Mouse (Mus musculus): Measurements from ENCODE around the gene Intu. TPM values are rescaled to one million over a fixed set of nuclear protein-coding genes. Genes with fewer than 3 reads are reported as not detected.

Intu gene
- total RNA-seq, 1 experiment: 5.2 TPM

DNA sequence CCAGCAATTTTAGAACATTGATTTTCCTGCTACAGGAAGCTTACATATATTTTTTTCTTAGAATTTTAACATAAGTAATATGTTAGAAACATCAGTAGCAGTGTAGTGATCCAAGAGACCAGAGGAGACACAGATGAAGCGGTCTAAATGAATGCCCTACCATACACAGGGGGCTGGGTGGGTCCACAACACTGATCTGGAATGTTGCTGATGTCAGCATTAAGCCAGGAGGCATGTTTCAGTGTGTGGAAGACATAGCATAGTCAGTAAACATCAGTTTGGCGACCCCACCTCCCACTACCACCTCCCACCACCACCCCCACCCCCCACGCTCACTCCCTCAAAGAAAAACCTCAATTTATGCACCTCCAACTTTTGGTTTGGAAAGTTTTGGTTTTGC, 11.5 kb upstream of the Intu start:
- H3K9me3 ChIP-seq (ENCODE audit: control insufficient read depth, insufficient read depth, low read depth, low read length): no peaks in the 10 kb centered on the region
- TF ChIP-seq ZNF384 (IDR thresholded peaks at IDR 0.05; ENCODE audit: low read depth, low read length) (no peak), MAFK (IDR thresholded peaks at IDR 0.05; ENCODE audit: insufficient read depth, low read depth, low read length) (peak; percentile 59)
- no peak overlapping the region for H3K4me3 ChIP-seq (ENCODE audit: insufficient read depth in 1 of 2, low read depth in 1 of 2, low read length in 2 of 2, poor library complexity in 1 of 2, severe bottlenecking in 1 of 2)
- no peak overlapping the region for H3K27ac ChIP-seq (ENCODE audit: insufficient read depth, low read depth, low read length, poor library complexity, severe bottlenecking)
- no peak overlapping the region for H3K9ac ChIP-seq (ENCODE audit: insufficient read depth, low read depth, low read length, poor library complexity, severe bottlenecking)
- no peak for DNase-seq (ENCODE audit: low read depth, low spot score)
- no peaks in the 10 kb centered on the region for H3K4me1 ChIP-seq (ENCODE audit: control insufficient read depth in 2 of 2, insufficient read depth in 2 of 2, low read length in 2 of 2, poor library complexity in 1 of 2)
- H3K36me3 ChIP-seq (ENCODE audit: control insufficient read depth, insufficient read depth, low read length, poor library complexity, severe bottlenecking): no peaks in the 10 kb centered on the region
- in situ Hi-C loops (cut with MboI; ENCODE audit: low sequenced_read_pairs in 2 of 2, unreplicated experiment in 2 of 2): no loop called here

DNA sequence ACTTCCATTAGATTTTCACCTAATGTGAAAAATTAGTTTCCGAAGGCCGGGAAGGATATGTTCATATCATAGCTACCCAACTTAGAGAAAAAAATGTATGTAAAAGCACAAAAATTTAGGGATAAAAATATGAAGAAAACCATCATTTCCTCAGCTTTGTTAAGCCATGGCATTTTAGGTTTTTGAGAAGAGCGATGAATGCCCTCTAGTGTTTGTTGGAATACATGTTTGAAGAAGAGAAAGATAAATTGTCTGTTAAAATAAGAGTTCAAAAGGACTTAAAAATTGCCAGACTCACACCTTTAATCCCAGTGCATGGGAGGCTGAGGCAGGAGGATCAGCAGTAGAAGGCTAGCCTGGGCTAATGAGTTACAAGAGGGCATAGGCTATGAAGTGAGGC, 10.5 kb upstream of the Intu start:
- in situ Hi-C loops (cut with MboI; ENCODE audit: low sequenced_read_pairs in 2 of 2, unreplicated experiment in 2 of 2): no loop called here
- Histone ChIP-seq H3K36me3 (ENCODE audit: control insufficient read depth, insufficient read depth, low read length, poor library complexity, severe bottlenecking) (no peaks in the 10 kb centered on the region), H3K27ac (ENCODE audit: insufficient read depth, low read depth, low read length, poor library complexity, severe bottlenecking) (no peak overlapping the region), H3K4me1 (ENCODE audit: control insufficient read depth in 2 of 2, insufficient read depth in 2 of 2, low read length in 2 of 2, poor library complexity in 1 of 2) (no peaks in the 10 kb centered on the region), H3K4me3 (ENCODE audit: insufficient read depth in 1 of 2, low read depth in 1 of 2, low read length in 2 of 2, poor library complexity in 1 of 2, severe bottlenecking in 1 of 2) (no peak overlapping the region), H3K9me3 (ENCODE audit: control insufficient read depth, insufficient read depth, low read depth, low read length) (no peaks in the 10 kb centered on the region), H3K9ac (ENCODE audit: insufficient read depth, low read depth, low read length, poor library complexity, severe bottlenecking) (no peak overlapping the region)
- TF ChIP-seq ZNF384 (IDR thresholded peaks at IDR 0.05; ENCODE audit: low read depth, low read length) (no peak), ZC3H11A (IDR thresholded peaks at IDR 0.05; ENCODE audit: borderline replicate concordance, low read depth, low read length) (no peak), CHD2 (IDR thresholded peaks at IDR 0.05; ENCODE audit: low read depth, low read length) (no peak), MAFK (IDR thresholded peaks at IDR 0.05; ENCODE audit: insufficient read depth, low read depth, low read length) (no peak), HCFC1 (IDR thresholded peaks at IDR 0.05; ENCODE audit: borderline replicate concordance, insufficient read depth, low read length) (no peak)
- DNase-seq (ENCODE audit: low read depth, low spot score): no peak

DNA sequence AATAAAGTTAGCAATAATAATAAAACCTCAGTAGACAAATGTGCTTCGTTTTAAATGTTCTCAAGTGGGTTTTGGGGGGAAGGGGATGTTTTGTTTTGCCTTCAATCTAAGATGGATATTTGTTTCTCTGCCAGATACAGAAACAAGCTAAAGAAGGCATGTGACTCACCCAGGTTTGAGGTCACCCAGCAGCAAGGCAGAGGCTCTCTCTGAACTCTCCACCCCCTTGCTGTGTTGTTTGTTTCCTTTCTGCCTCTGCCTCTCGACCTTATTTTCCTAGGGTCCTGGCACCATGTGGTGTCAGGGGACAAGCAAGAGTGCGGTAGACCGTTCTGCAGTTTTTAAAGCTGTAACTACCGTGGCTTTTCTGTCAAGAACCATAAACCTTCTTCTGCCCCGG, 8.6 kb upstream of the Intu start:
- H3K36me3 ChIP-seq (ENCODE audit: control insufficient read depth, insufficient read depth, low read length, poor library complexity, severe bottlenecking): no peaks in the 10 kb centered on the region
- no peak for DNase-seq (ENCODE audit: low read depth, low spot score)
- in situ Hi-C loops (cut with MboI; ENCODE audit: low sequenced_read_pairs in 2 of 2, unreplicated experiment in 2 of 2): no loop called here
- no peak for TF ChIP-seq HCFC1 (IDR thresholded peaks at IDR 0.05; ENCODE audit: borderline replicate concordance, insufficient read depth, low read length)
- no peak for TF ChIP-seq ZNF384 (IDR thresholded peaks at IDR 0.05; ENCODE audit: low read depth, low read length)
- TF ChIP-seq CHD2 (IDR thresholded peaks at IDR 0.05; ENCODE audit: low read depth, low read length): no peak
- TF ChIP-seq MAFK (IDR thresholded peaks at IDR 0.05; ENCODE audit: insufficient read depth, low read depth, low read length): no peak
- no peak for TF ChIP-seq ZC3H11A (IDR thresholded peaks at IDR 0.05; ENCODE audit: borderline replicate concordance, low read depth, low read length)
- no peaks in the 10 kb centered on the region for H3K4me1 ChIP-seq (ENCODE audit: control insufficient read depth in 2 of 2, insufficient read depth in 2 of 2, low read length in 2 of 2, poor library complexity in 1 of 2)
- H3K4me3 ChIP-seq (ENCODE audit: insufficient read depth in 1 of 2, low read depth in 1 of 2, low read length in 2 of 2, poor library complexity in 1 of 2, severe bottlenecking in 1 of 2): no peak overlapping the region
- no peak overlapping the region for H3K27ac ChIP-seq (ENCODE audit: insufficient read depth, low read depth, low read length, poor library complexity, severe bottlenecking)
- H3K9ac ChIP-seq (ENCODE audit: insufficient read depth, low read depth, low read length, poor library complexity, severe bottlenecking): no peak overlapping the region
- H3K9me3 ChIP-seq (ENCODE audit: control insufficient read depth, insufficient read depth, low read depth, low read length): no peaks in the 10 kb centered on the region

DNA sequence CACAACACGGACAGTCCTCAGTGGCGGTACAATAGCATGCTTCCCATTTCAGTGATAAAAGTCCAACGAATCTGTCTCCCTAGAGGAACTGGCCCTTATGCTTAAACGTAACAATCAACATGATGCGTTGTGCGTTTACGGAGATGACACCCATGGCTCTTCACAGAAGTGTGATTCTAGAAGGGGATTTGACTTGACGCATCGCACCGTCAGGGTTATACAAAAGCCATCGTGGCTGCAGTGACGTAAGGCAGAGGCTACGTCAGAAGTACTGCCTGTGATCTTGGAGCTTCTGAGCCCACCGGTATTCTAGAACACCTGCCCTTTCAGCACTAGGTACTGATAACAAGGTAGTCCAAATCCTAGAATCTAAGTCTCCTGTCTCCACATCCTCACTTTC, 8.2 kb upstream of the Intu start:
- H3K27ac ChIP-seq (ENCODE audit: insufficient read depth, low read depth, low read length, poor library complexity, severe bottlenecking): no peak overlapping the region
- in situ Hi-C loops (cut with MboI; ENCODE audit: low sequenced_read_pairs in 2 of 2, unreplicated experiment in 2 of 2): no loop called here
- H3K4me3 ChIP-seq (ENCODE audit: insufficient read depth in 1 of 2, low read depth in 1 of 2, low read length in 2 of 2, poor library complexity in 1 of 2, severe bottlenecking in 1 of 2): no peak overlapping the region
- no peak for TF ChIP-seq CHD2 (IDR thresholded peaks at IDR 0.05; ENCODE audit: low read depth, low read length)
- no peak for TF ChIP-seq ZNF384 (IDR thresholded peaks at IDR 0.05; ENCODE audit: low read depth, low read length)
- TF ChIP-seq ZC3H11A (IDR thresholded peaks at IDR 0.05; ENCODE audit: borderline replicate concordance, low read depth, low read length): no peak
- TF ChIP-seq MAFK (IDR thresholded peaks at IDR 0.05; ENCODE audit: insufficient read depth, low read depth, low read length): no peak
- no peak for TF ChIP-seq HCFC1 (IDR thresholded peaks at IDR 0.05; ENCODE audit: borderline replicate concordance, insufficient read depth, low read length)
- H3K9ac ChIP-seq (ENCODE audit: insufficient read depth, low read depth, low read length, poor library complexity, severe bottlenecking): no peak overlapping the region
- H3K36me3 ChIP-seq (ENCODE audit: control insufficient read depth, insufficient read depth, low read length, poor library complexity, severe bottlenecking): no peaks in the 10 kb centered on the region
- no peaks in the 10 kb centered on the region for H3K9me3 ChIP-seq (ENCODE audit: control insufficient read depth, insufficient read depth, low read depth, low read length)
- DNase-seq (ENCODE audit: low read depth, low spot score): no peak
- no peaks in the 10 kb centered on the region for H3K4me1 ChIP-seq (ENCODE audit: control insufficient read depth in 2 of 2, insufficient read depth in 2 of 2, low read length in 2 of 2, poor library complexity in 1 of 2)

DNA sequence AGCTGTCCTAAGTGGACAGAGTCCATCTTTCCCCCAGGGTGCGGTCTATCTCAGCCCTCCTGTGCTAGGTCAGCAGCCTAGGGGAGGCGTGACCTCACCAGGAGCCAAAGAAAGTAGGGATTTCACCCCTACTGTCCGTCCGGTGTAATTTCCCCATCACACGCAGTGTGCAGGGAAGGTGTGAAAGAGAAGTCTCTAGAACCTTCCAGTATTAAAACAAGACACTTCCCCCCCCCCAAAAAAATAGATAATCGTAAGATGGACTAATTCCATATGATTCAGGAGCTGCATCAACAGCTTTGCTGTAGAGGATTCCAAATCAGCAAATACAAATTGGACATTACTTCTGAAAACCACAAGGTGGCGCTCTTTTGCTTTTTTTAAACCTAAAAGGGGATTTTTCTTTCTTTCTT, 7.7 kb upstream of the Intu start:
- no peak for DNase-seq (ENCODE audit: low read depth, low spot score)
- Histone ChIP-seq H3K9me3 (ENCODE audit: control insufficient read depth, insufficient read depth, low read depth, low read length) (no peaks in the 10 kb centered on the region), H3K4me3 (ENCODE audit: insufficient read depth in 1 of 2, low read depth in 1 of 2, low read length in 2 of 2, poor library complexity in 1 of 2, severe bottlenecking in 1 of 2) (no peak overlapping the region), H3K9ac (ENCODE audit: insufficient read depth, low read depth, low read length, poor library complexity, severe bottlenecking) (no peak overlapping the region), H3K36me3 (ENCODE audit: control insufficient read depth, insufficient read depth, low read length, poor library complexity, severe bottlenecking) (no peaks in the 10 kb centered on the region), H3K27ac (ENCODE audit: insufficient read depth, low read depth, low read length, poor library complexity, severe bottlenecking) (no peak overlapping the region), H3K4me1 (ENCODE audit: control insufficient read depth in 2 of 2, insufficient read depth in 2 of 2, low read length in 2 of 2, poor library complexity in 1 of 2) (no peaks in the 10 kb centered on the region)
- no peak for TF ChIP-seq CHD2 (IDR thresholded peaks at IDR 0.05; ENCODE audit: low read depth, low read length)
- no peak for TF ChIP-seq ZC3H11A (IDR thresholded peaks at IDR 0.05; ENCODE audit: borderline replicate concordance, low read depth, low read length)
- no peak for TF ChIP-seq HCFC1 (IDR thresholded peaks at IDR 0.05; ENCODE audit: borderline replicate concordance, insufficient read depth, low read length)
- TF ChIP-seq MAFK (IDR thresholded peaks at IDR 0.05; ENCODE audit: insufficient read depth, low read depth, low read length): no peak
- no peak for TF ChIP-seq ZNF384 (IDR thresholded peaks at IDR 0.05; ENCODE audit: low read depth, low read length)
- in situ Hi-C loops (cut with MboI; ENCODE audit: low sequenced_read_pairs in 2 of 2, unreplicated experiment in 2 of 2): no loop called here

Data from ES-E14 (cell line).